Mouse (Mus musculus) thymus, adult 2 months (tissue): ENCODE results near the gene Slc13a5.

Experiments used
- CTCF ChIP-seq: fragments of 200-500 bp; IDR thresholded peaks from 2 replicates; pipeline ENCODE4 v1.5.1; 2012; ENCODE audit warnings: mild to moderate bottlenecking, control low read depth, low read length, moderate library complexity, borderline replicate concordance; ENCODE audit not compliant: control insufficient read depth, poor library complexity, insufficient read depth; ENCODE audit errors: extremely low read depth
- POLR2A ChIP-seq: fragments of 200-500 bp; IDR thresholded peaks from 2 replicates; pipeline ENCODE4 v1.6.1; 2012; ENCODE audit warnings: mild to moderate bottlenecking, low read length, control low read depth, moderate library complexity; ENCODE audit not compliant: control insufficient read depth, poor library complexity, insufficient read depth; ENCODE audit errors: extremely low read depth

DNA sequence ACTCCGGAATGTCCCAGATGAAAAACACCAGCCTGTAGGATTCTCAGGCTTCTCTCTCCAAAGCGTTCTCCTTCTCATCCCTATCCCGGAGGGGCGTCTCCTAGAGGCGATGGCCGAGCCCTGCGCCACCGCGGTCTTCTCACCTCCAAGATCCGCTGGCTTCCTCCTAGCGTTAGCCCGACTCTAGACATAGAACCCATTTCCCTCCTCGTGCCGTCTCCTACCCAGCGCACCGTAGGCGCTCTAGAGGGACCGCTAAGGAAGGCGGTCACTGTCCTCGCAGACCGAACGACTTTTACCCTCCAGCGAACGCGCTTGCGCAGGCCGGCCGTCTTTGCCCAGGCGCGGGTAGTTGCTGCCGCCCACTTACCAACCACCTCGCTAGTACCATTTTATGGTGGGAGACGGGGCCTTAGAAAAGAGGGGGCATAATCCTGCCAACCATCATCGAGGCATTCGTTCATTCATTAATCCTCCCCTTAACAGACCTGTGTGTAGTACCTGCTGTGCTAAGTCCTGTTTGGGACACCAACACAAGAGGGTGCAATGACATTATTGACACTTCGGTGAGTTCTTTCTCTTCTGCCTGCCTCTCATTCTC is at the start of gene Slc13a5:
- TF ChIP-seq CTCF: no peak
- no peak for TF ChIP-seq POLR2A
